1 mouse cellular context compared by ENCODE assay signal in the genomic region with DNA sequence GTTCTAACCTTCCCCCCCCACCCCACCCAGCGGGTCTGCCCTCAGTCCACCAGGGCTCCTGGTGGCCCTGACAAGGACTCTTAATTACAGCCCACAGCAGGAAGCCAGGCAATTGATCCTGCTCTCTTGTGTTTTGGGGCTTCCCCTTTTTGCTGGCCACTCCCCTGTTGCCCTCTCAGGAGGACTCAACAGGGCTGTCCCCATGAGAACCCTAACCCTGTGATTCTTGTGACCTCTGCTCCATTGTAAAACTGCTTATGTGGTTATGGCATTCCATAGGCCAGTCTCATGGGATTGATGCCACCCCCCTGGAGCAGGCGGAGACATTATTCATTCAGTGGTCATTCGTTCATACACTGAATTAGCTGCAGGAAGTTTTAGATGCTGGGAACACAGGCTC.
TF ChIP-seq lines count a peak whose summit lies in the region.

No protein-coding gene starts in this region.

TF ChIP-seq in MEL, 35 proteins besides CTCF, POLR2A, EP300 and RAD21 (continued from another document):
- TF ChIP-seq ZC3H11A (IDR thresholded peaks at IDR 0.05; ENCODE audit: low read depth, low read length) = no peak
- TF ChIP-seq MAX (IDR thresholded peaks at IDR 0.05; ENCODE audit: low read length) = no peak
TF ChIP-seq in MEL: peak in this region for 0.
